Mouse (Mus musculus) adipose tissue, adult 10 weeks (tissue): Measurements from ENCODE around the gene Adk. TPM values are rescaled to one million over a fixed set of nuclear protein-coding genes. Genes with fewer than 3 reads are reported as not detected.

Source experiments
- polyA plus RNA-seq: library from polyadenylated mRNA; stranded (reverse); fragments of 350-450 nt; fragmentation: Illumina TruSeq; extraction: RNeasy Lipid Tissue Mini Kit (QIAGEN cat#74804); gene quantifications from one replicate; pipeline ENCODE4 v1.2.3, GENCODE M21; 2014; ENCODE audit warnings: low read depth, low replicate concordance

Adk gene
- 78.1 TPM for polyA plus RNA-seq

GRCm38 (mm10) chr14:21052112-21052780 lies at the start of gene Adk, which contains the start of gene Ap3m1:
TSS of gene Adk (plus strand) at chr14:21052574.
TSS of gene Ap3m1 (minus strand) at chr14:21052508.

GRCm38 (mm10) chr14:21481231-21481630 lies 428.9 kb downstream of the Adk start, which contains the start of gene Kat6b:
TSS of gene Kat6b (plus strand) at chr14:21481434.

Other genes starting within 250 kb of the Adk start
- 42.3 TPM for gene Plau, start 215.9 kb upstream of the Adk start, polyA plus RNA-seq
- gene Vcl, start 123.2 kb upstream of the Adk start, polyA plus RNA-seq: 71.2 TPM
- gene Ap3m1, start 66 bp upstream of the Adk start, polyA plus RNA-seq: 67.1 TPM